Mouse (Mus musculus) heart, embryonic 13.5 days (tissue): Measurements from ENCODE around the gene Kif13a. TPM values are rescaled to one million over a fixed set of nuclear protein-coding genes. Genes with fewer than 3 reads are reported as not detected.

Experiments used
- ATAC-seq: fragments of 200-750 bp; cut with Nextera tagmentation; 2 replicates; pipeline ENCODE4 v1.8.0; 2017; ENCODE audit warnings: moderate TSS enrichment; ENCODE audit not compliant: insufficient number of reproducible peaks, low FRiP score, low TSS enrichment; ENCODE audit errors: extremely low read depth
- H3K27ac ChIP-seq: fragments of 300-500 bp; sonication (generic); replicated peaks from 2 replicates; pipeline ENCODE4 v1.5.1; 2015; ENCODE audit warnings: moderate library complexity, mild to moderate bottlenecking, inconsistent platforms
- H3K27me3 ChIP-seq: fragments of 300-500 bp; sonication (generic); replicated peaks from 2 replicates; pipeline ENCODE4 v1.6.1; 2015; ENCODE audit warnings: mild to moderate bottlenecking, inconsistent platforms
- H3K36me3 ChIP-seq: fragments of 300-500 bp; sonication (generic); 2 replicates; pipeline ENCODE4 v1.6.1; 2015; ENCODE audit warnings: mild to moderate bottlenecking, inconsistent platforms
- H3K4me1 ChIP-seq: fragments of 300-500 bp; sonication (generic); 2 replicates; pipeline ENCODE4 v1.6.1; 2015; ENCODE audit warnings: inconsistent platforms
- H3K4me2 ChIP-seq: fragments of 300-500 bp; sonication (generic); 2 replicates; pipeline ENCODE4 v1.6.1; 2015; ENCODE audit warnings: inconsistent platforms, mild to moderate bottlenecking, moderate library complexity
- H3K4me3 ChIP-seq: fragments of 300-500 bp; sonication (generic); 2 replicates; pipeline ENCODE4 v1.5.1; 2015; ENCODE audit warnings: moderate library complexity, mild to moderate bottlenecking, inconsistent platforms
- H3K9ac ChIP-seq: fragments of 300-500 bp; sonication (generic); 2 replicates; pipeline ENCODE4 v1.6.1; 2015; ENCODE audit warnings: inconsistent platforms, mild to moderate bottlenecking, moderate library complexity
- H3K9me3 ChIP-seq: fragments of 300-500 bp; sonication (generic); 2 replicates; pipeline ENCODE4 v1.6.1; 2016; ENCODE audit warnings: inconsistent platforms
- WGBS: fragments of 180-500 bp; shearing (Covaris S2); methylation state at CpG from one replicate; pipeline ENCODE4 v1.1.7; 2015; ENCODE audit warnings: mixed read lengths; 5-methylcytosine and 5-hydroxymethylcytosine counted together
- polyA plus RNA-seq: library from polyadenylated mRNA; unstranded; fragments of >200 nt; fragmentation: Nextera tagmentation; extraction: Ambion mirVana; gene quantifications from 2 replicates; pipeline ENCODE4 v1.2.1, GENCODE M21; 2015

Gene Kif13a
- polyA plus RNA-seq, 1 experiment from 2014 or later: 22.9 TPM

DNA sequence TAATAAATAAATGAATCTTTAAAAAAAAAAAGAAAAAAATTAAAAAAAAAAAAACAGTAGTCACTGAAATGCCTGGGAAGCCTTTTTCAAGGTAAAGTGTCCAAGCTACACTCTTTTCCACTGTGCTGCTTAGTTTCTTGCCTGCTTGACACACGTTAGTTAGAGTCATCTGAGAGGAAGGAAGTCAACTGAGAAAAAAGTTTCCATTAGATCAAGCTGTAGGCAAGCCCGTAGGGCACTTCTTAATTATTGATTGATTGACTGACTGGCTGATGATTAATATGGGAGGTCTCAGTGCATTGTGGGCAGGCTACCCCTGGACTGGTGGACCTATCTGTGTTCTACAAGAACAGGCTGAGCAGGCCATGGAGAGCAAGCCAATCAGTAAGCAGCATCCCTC lies 9.9 kb downstream of the Kif13a start:
- H3K4me3 ChIP-seq: no peak overlapping the region
- H3K27me3 ChIP-seq: no peaks in the 10 kb centered on the region
- no peak for ATAC-seq
- H3K36me3 ChIP-seq: peaks cover 13% of the 10 kb centered on the region
- peak overlapping the region; percentile 99 for H3K27ac ChIP-seq
- H3K9me3 ChIP-seq: no peaks in the 10 kb centered on the region
- H3K4me1 ChIP-seq: peaks cover 77% of the 10 kb centered on the region
- H3K9ac ChIP-seq: no peak overlapping the region
- 72% methylated on average over 2 of the region's 2 CpGs for WGBS
- no peak overlapping the region for H3K4me2 ChIP-seq

DNA sequence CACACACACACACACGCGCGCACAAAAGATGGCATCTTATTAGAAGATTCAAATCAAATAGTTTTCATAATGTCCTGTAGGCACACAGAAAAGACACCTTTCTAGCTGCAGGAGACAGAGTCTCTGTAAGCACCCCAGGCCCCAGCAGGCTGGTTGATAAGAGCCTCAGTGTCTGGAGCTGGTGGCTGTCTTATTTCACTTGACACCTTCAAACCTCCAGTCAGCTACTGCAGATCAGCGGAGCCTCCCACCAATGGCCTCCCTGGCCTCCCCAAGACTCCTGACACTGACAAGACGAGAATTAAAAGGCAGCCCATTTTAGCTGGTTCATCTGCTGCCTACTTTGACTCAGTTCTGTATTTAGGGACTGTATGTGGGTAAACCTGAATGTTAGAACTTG lies 11.2 kb downstream of the Kif13a start:
- Histone ChIP-seq H3K9ac (peak overlapping the region; percentile 71), H3K4me2 (peak overlapping the region; percentile 53)

DNA sequence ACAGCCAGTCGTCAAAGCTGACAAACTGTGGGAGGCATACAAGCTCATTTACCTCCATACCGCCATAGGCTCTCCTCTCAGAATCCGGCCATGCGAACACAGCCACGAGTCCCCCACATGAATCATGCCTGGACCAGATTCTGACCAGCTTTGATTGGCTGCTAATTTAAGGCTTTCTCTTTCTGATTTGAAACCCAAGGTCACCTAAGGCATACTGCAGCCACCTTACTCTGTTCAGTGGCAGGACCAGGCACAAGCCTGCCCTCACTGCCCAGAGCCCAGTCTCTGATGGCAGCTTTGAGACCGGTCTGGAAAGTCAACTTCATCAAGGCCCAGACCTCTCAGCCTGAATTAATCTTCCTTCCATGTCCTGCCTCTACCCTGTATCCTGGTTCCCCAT lies 17.7 kb downstream of the Kif13a start:
- H3K4me3 ChIP-seq: no peak overlapping the region
- peaks cover 94% of the 10 kb centered on the region for H3K4me1 ChIP-seq
- ATAC-seq: no peak

More for the DNA sequence above, 11.2 kb downstream of the Kif13a start:
- H3K4me1 ChIP-seq: peaks cover 90% of the 10 kb centered on the region
- H3K27me3 ChIP-seq: no peaks in the 10 kb centered on the region
- peak overlapping the region; percentile 99 for H3K27ac ChIP-seq
- peak; percentile 78 for ATAC-seq
- no peaks in the 10 kb centered on the region for H3K9me3 ChIP-seq
- WGBS: 32% methylated on average over 5 of the region's 5 CpGs
- H3K36me3 ChIP-seq: peaks cover 10% of the 10 kb centered on the region
- peak overlapping the region; percentile 2; the same call in 1 of the 2 replicates for H3K4me3 ChIP-seq

DNA sequence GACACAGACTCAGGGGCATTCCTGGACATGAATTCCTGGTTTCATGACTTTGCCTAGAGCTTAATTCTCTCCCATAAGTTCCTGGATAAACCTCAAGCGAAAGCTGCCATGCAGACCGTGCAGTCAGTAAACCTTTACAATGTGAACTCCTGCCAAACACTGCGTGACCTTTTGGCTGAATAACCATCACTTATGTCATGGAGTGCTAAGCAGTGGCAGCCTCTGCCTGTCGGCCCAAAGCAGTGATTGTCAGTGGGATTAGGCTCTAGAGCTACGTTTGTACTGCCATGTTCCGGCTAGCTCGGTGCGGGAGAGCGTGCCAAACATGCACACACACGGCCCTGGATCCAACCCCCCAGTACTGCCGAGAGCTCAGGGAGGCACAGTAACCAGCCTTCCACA lies 18.6 kb downstream of the Kif13a start:
- Histone ChIP-seq H3K9ac (peak overlapping the region; percentile 42), H3K9me3 (no peaks in the 10 kb centered on the region), H3K4me1 (peaks cover 85% of the 10 kb centered on the region), H3K4me3 (no peak overlapping the region), H3K27ac (peak overlapping the region; percentile 90), H3K4me2 (peak overlapping the region; percentile 8; the same call in 1 of the 2 replicates), H3K27me3 (no peaks in the 10 kb centered on the region), H3K36me3 (peaks cover 18% of the 10 kb centered on the region)
- 43% methylated on average over 11 of the region's 11 CpGs for WGBS
- no peak for ATAC-seq

More for the DNA sequence above, 17.7 kb downstream of the Kif13a start:
- no peaks in the 10 kb centered on the region for H3K27me3 ChIP-seq
- peak overlapping the region; percentile 60 for H3K9ac ChIP-seq
- WGBS: 59% methylated on average over 6 of the region's 6 CpGs
- H3K27ac ChIP-seq: peak overlapping the region; percentile 90
- peak overlapping the region; percentile 46 for H3K4me2 ChIP-seq
- H3K9me3 ChIP-seq: no peaks in the 10 kb centered on the region
- peaks cover 18% of the 10 kb centered on the region for H3K36me3 ChIP-seq

DNA sequence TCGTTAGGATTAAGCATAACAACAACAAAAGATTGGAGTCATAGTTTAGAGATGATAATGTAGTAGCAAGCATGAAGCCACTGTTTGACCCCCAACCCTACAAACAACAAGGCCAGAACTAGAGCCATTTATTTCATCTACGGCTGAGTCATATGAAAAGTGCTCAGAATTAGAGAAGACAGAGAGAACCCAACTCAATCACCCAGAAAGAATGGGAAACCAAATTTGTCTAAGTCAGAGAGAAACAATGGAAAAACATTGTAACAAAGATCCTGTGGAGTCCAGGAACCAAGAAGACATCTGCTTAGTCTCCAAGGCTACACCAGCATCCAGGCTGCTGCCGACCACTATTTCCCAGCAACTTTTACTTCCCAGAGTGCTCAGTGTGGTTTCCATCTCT lies 19.7 kb downstream of the Kif13a start:
- no peak overlapping the region for H3K4me3 ChIP-seq
- no peaks in the 10 kb centered on the region for H3K9me3 ChIP-seq
- ATAC-seq: no peak
- peak overlapping the region; percentile 90 for H3K27ac ChIP-seq
- peaks cover 90% of the 10 kb centered on the region for H3K4me1 ChIP-seq
- H3K4me2 ChIP-seq: no peak overlapping the region
- H3K27me3 ChIP-seq: no peaks in the 10 kb centered on the region
- WGBS: 66% methylated on average over 3 of the region's 3 CpGs
- peaks cover 12% of the 10 kb centered on the region for H3K36me3 ChIP-seq
- H3K9ac ChIP-seq: 0 out of 2 replicates have a peak overlapping the region, but pooled peaks have one; percentile 48

DNA sequence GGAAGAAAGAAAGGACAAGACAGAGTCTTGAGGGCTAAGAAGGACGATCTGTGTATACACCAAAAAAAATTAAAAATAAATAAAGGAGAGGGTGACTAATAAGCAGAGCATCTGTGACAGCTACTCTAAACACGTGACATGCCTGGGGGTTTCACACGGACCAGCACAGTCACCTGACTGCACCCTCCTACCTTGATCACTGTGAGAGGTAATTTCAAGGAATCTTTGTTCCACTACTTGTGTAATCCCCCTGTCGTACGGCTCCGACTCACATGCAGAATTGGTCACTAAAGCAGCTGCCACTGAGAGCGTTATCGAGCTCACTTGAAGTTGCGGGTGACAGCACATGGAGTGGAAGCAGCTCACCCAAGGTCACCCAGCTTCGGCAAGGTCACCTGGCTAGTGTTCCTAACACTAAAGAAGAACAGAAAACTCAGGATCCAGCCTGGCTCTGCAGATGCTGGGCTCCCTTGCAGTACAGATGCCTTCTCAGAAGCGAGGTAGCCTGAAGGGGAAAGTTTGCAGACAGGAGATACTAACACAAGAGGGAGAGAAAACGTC lies 20.6 kb downstream of the Kif13a start:
- Histone ChIP-seq H3K9me3 (no peaks in the 10 kb centered on the region), H3K4me2 (peak overlapping the region; percentile 40), H3K4me1 (peaks cover 91% of the 10 kb centered on the region), H3K27me3 (no peaks in the 10 kb centered on the region), H3K9ac (peak overlapping the region; percentile 48), H3K4me3 (no peak overlapping the region), H3K27ac (peak overlapping the region; percentile 90), H3K36me3 (peaks cover 8% of the 10 kb centered on the region)
- no peak for ATAC-seq
- WGBS: 29% methylated on average over 12 of the region's 12 CpGs

DNA sequence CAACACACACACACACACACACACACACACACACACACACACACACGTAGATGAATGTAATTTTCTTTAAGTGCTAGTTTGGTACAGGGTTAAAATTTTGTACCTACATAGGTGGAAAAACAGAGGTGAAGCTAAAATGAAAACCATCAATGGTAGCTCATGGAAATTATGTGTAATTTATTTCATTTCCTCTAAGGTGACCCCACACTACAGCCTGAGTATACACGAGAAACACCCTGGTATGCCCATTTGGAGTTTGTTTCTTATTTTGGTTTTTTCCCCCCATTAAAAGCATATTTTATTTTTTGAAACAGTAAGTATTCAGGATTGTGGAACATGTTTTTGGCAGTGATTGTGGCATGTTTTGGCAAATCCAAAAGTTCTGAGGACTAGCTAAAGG lies 21.3 kb downstream of the Kif13a start:
- WGBS: 70% methylated on average over 2 of the region's 2 CpGs
- peaks cover 84% of the 10 kb centered on the region for H3K4me1 ChIP-seq
- no peaks in the 10 kb centered on the region for H3K9me3 ChIP-seq
- peaks cover 8% of the 10 kb centered on the region for H3K36me3 ChIP-seq
- H3K4me3 ChIP-seq: no peak overlapping the region
- H3K27me3 ChIP-seq: no peaks in the 10 kb centered on the region
- no peak overlapping the region; the same call in 1 of the 2 replicates for H3K9ac ChIP-seq
- H3K27ac ChIP-seq: peak overlapping the region; percentile 90
- ATAC-seq: no peak
- H3K4me2 ChIP-seq: no peak overlapping the region

DNA sequence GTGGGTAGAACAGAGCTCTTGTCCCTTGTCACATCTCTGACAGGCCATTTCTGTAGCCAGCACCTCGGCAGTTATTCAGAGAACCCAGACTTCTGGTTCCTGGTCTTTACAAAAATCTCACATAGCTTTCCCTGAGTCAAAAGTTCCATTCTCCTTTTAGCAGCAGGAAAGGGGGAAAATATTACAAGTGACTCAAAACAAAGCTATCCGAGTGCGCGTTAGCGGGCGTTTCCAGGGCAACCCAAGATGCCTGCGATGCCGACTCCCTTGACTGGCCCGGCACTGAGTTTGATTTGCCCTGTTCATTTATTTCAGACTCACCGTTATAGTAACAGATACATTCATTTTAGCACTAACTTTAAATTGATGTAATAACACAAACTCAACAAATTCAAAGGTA lies 21.8 kb downstream of the Kif13a start:
- 47% methylated on average over 10 of the region's 10 CpGs for WGBS
- Histone ChIP-seq H3K4me1 (peaks cover 79% of the 10 kb centered on the region), H3K9ac (peak overlapping the region; percentile 56), H3K4me3 (no peak overlapping the region), H3K9me3 (peaks cover 1% of the 10 kb centered on the region; the same call in 1 of the 2 replicates), H3K27me3 (no peaks in the 10 kb centered on the region), H3K4me2 (peak overlapping the region; percentile 10; the same call in 1 of the 2 replicates), H3K36me3 (peaks cover 8% of the 10 kb centered on the region), H3K27ac (peak overlapping the region; percentile 90)
- ATAC-seq: no peak

DNA sequence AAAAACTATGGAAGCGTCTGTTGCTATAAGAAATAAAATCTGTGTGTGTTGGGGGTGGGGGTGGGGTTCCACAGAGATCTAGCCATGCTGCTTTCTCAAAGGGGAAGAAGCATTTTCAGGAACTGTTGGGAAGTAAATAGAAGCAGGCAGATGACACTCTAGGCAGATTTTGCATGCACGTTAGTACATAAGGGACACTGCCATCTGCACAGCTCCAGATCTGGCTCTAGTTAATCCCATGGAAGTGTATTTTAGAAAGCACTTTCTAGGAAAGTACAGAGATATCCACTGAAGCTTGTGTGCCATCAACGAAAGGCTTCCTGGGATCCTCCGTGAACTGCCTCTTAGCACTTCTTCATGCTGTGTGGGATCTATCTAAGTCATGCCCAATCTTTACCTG lies 22.6 kb downstream of the Kif13a start:
- 72% methylated on average over 4 of the region's 4 CpGs for WGBS
- Histone ChIP-seq H3K4me2 (no peak overlapping the region; the same call in 1 of the 2 replicates), H3K27ac (peak overlapping the region; percentile 90), H3K4me3 (no peak overlapping the region), H3K27me3 (no peaks in the 10 kb centered on the region), H3K36me3 (peaks cover 10% of the 10 kb centered on the region), H3K4me1 (peaks cover 71% of the 10 kb centered on the region), H3K9ac (peak overlapping the region; percentile 56; the same call in 1 of the 2 replicates), H3K9me3 (peaks cover 6% of the 10 kb centered on the region; the same call in 1 of the 2 replicates)
- ATAC-seq: no peak

DNA sequence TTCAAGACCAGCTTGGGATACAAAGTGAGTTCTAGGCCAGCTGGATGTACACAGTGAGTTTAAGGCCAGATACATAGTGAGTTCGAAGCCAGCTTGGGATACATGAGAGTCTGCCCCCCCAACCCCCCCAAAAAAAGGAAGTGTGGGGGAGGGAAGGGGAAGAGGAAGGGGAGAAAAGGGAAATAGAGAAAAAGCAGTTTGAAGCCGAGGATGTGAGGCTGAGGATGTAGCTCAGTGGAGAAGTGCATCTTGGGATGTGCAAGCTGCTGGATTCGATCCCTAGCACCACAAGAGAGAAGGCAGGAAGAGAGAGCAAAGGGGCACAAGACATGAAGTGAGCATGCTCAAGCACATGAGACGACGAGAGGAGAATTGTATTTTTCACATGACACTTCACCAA lies 23.7 kb downstream of the Kif13a start:
- 78% methylated on average over 5 of the region's 5 CpGs for WGBS
- H3K27me3 ChIP-seq: no peaks in the 10 kb centered on the region
- peaks cover 63% of the 10 kb centered on the region for H3K4me1 ChIP-seq

DNA sequence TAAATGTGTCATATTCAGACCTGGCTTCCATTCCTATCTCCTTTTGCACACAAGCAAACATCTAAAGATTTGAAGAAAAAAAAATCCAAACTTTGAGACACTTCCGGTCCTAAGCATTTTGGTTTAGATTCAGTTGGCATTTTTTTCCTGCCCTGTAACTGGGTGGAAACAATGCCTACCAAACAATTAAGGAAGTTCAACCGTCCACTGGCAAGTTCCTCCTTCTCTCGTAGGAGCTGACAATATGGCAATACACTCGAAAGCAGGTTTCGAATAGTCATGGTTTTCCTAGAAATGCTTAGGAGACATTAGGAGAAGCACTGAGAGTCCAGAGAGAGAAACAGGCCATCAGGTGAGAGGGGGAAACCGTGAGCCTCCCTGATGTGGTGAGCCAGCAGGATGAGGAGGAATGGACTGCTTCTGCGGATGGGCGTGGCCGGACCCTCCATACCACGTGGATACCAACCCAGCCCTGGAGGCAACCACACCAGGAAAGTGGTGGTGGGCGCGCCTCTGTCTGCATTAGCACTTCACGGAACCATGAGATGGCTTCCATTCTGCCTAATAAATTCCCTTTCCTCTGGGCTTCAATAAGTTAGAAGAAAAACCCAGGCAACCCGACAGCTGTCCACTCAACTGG lies 24.6 kb downstream of the Kif13a start:
- Histone ChIP-seq H3K4me2 (no peak overlapping the region), H3K27me3 (no peaks in the 10 kb centered on the region), H3K27ac (peak overlapping the region; percentile 63), H3K4me1 (peaks cover 63% of the 10 kb centered on the region), H3K36me3 (peaks cover 19% of the 10 kb centered on the region), H3K4me3 (no peak overlapping the region), H3K9ac (no peak overlapping the region), H3K9me3 (peaks cover 6% of the 10 kb centered on the region; the same call in 1 of the 2 replicates)
- no peak for ATAC-seq
- WGBS: 78% methylated on average over 14 of the region's 14 CpGs

More for the DNA sequence above, 23.7 kb downstream of the Kif13a start:
- H3K36me3 ChIP-seq: peaks cover 13% of the 10 kb centered on the region
- ATAC-seq: no peak
- peaks cover 6% of the 10 kb centered on the region; the same call in 1 of the 2 replicates for H3K9me3 ChIP-seq
- no peak overlapping the region for H3K4me3 ChIP-seq
- no peak overlapping the region for H3K4me2 ChIP-seq
- no peak overlapping the region for H3K27ac ChIP-seq
- no peak overlapping the region for H3K9ac ChIP-seq
